Mouse (Mus musculus): ENCODE results near the gene Mras.

Mras gene

DNA sequence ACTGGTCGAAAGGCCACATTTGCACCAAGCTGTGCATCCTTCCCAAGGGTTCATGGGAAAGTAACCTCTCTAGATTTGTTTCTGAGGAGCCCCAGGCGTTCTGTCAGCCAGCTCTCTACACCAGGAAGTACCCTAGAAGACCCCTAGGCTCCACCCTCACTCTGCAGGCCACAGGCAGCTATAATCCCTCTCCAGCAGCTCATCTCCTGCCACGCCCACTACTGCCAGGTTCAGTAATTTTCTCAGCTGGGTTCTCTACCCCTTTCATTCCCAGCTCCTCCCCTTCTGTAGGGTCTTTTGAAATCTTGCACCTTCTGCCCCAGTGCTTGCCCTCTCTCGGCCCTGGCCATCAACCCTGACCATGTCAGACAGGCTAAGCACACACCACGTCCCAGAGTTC lies 81.2 kb downstream of the Mras start:
- no peak for DNase-seq

DNA sequence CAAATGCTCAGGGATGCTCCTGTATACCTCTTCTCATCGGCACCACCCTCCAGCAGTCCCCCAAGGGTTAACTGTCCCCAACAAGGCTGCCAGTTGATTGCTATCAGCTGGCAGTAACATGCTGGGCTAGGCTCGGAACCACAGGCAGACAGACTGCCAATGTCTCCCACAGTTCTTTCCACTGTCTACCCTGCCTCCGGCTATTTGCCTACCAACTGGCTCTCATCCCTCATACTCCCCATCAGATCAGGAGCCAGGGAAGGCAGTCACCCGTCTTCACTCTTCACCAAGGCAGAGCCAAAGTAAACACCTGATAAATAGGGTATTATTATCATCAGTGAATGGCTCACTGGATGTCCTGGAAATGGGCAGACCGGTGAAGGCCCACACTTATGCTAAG lies 82.4 kb downstream of the Mras start:
- no peak for DNase-seq

DNA sequence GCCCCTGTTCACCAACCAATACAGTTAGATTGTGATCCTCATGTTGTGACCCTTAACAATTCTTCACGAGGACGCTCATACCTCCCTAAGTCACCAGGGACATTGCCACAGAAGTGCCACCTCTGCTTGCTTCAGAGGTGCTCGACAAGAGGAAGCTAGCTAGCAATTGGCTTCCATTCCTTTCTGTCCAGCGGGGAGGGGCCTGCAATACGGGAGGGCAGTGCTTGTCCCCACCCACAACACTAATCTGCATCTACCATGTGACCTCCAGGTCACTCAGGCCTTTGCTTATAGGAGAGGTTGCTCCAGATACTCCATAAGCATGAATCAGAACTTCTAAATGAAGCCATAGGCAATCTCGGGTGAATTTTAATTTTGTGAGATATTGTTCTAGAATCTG lies 83.8 kb downstream of the Mras start:
- no peak for DNase-seq

DNA sequence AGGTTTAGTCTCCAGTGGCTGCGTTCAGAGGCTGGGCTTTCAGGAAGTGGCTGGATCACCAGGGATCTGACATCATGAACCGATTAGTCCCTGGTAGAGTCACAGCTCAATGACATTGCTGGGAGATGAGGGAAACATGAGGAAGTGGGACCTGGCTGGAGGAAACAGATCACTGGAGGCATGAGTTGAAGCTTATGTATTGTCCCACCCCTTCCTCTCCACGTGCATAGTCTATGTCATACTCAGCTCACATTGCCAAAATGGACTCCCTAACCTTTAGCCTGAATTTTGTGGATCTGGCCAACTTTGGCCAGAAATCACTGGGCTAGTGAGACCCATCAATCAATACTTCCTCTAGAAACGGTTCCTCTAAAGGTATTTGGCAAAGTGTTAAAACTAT lies 84.2 kb downstream of the Mras start:
- DNase-seq = no peak

DNA sequence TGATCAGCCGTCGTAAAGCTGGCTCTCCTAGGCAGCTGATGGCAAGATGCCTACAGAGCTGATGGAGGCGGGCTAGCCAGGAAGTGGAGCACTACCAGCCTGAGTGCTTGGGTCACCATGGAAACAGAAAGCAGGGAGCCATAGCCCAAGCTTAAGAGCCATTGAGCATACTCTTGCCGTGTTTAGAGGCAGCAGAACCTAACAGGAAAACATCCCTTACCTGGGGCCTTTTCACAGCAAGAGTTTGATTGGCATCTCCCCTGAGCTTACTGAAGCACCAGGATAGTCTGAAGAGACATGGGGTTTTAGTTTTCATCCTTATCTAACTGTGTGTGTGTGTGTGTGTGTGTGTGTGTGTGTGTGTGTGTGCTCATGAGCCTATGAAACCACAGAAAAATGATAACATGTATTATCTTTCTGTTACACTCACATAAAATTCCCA lies 91.8 kb downstream of the Mras start:
- peak in 1 of 2 experiments; percentile 15 for DNase-seq

GRCm38 (mm10) chr9:99341600-99341999 lies 95.6 kb downstream of the Mras start:
- no peak for DNase-seq

DNA sequence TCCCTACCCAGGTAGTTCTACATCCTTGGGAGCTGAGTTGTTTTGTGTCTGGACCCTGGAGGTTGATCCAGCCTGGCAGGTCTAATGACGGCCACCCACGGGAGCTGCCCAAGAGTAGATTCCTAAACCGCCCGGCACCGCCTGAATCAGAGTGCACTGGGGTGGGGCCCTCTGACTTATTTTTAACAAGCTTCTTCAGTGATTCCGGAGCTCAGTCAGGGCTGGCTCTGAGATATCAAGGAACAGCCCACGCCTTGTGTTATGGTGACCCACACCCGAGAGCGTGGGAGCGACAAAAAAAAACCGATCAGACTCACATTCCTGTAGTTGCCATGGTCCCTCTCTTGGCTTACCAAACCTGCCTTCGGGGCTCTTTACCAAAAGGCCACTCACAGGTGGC lies 97.1 kb downstream of the Mras start:
- DNase-seq = peak in 1 of 2 experiments; percentile 17

DNA sequence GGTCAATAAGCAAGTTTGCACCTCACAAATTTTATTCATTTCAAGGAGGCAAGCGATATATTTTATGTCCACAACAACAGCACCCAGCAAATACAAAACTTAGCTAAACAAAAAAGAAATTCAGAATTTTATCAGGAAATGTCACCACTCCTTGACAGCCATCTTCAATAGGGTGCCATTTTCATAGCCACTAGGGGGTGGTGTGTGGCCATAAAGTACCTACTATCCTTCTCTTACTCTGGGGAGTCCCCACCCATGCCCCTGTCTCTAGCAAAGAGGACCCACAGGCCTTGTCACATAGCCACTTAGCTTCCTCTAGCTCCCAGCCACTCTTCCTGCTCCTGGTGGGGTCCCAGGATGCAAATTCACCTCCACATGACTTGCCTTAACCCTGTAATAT lies 98.0 kb downstream of the Mras start:
- DNase-seq = no peak

- no peak for DNase-seq
Measured at GRCm38 (mm10) chr9:99338293-99338692, 98.9 kb downstream of the Mras start.

GRCm38 (mm10) chr9:99336538-99336937 lies 100.6 kb downstream of the Mras start:
- DNase-seq = no peak

All from kidney, postnatal 4 days (tissue).